Mouse (Mus musculus) spleen, adult 2 months (tissue): ENCODE measurements at regions not wholly inside any gene's neighbourhood (a gene's known extent, or its start where the extent isn't known, plus 50 kb on each side); places are given as distances from the start of the nearest gene placed in this dataset.

Experiments used
- DNase-seq, 2 experiments: peaks; one replicate each; pipeline versions ENCODE4 v3.0.0 to v3.0.0-alpha.2; 2012 to 2021; ENCODE audit warnings: low spot score in 2 of 2, low read depth in 1 of 2
- H3K27ac ChIP-seq: fragments of 200-500 bp; 2 replicates; pipeline ENCODE4 v1.5.1; 2012; ENCODE audit warnings: low read length, inconsistent platforms; ENCODE audit not compliant: insufficient read depth
- H3K27me3 ChIP-seq: fragments of 200-500 bp; 2 replicates; pipeline ENCODE4 v1.6.1; 2012; ENCODE audit warnings: mild to moderate bottlenecking, moderate library complexity, low read length, inconsistent platforms; ENCODE audit not compliant: control insufficient read depth, insufficient read depth
- H3K36me3 ChIP-seq: fragments of 200-500 bp; 2 replicates; pipeline ENCODE4 v1.6.1; 2012; ENCODE audit warnings: mild to moderate bottlenecking, low read length, inconsistent platforms; ENCODE audit not compliant: control insufficient read depth, insufficient read depth
- H3K4me1 ChIP-seq: fragments of 200-500 bp; 2 replicates; pipeline ENCODE4 v1.6.1; 2011; ENCODE audit warnings: inconsistent platforms; ENCODE audit not compliant: control insufficient read depth, insufficient read depth, insufficient read length
- H3K4me3 ChIP-seq: fragments of 200-500 bp; 2 replicates; pipeline ENCODE4 v1.5.1; 2011; ENCODE audit warnings: mild to moderate bottlenecking, inconsistent platforms; ENCODE audit not compliant: insufficient read depth, insufficient read length; ENCODE audit errors: extremely low read depth
- CTCF ChIP-seq: fragments of 200-500 bp; IDR thresholded peaks from 2 replicates; pipeline ENCODE4 v1.5.1; 2011; ENCODE audit warnings: mild to moderate bottlenecking, inconsistent platforms; ENCODE audit not compliant: insufficient read depth, insufficient read length, insufficient replicate concordance; ENCODE audit errors: extremely low read depth
- POLR2A ChIP-seq: fragments of 200-500 bp; IDR thresholded peaks from 2 replicates; pipeline ENCODE4 v1.6.1; 2011; ENCODE audit warnings: low read depth, low read length, inconsistent platforms
- WGBS: fragments of 180-500 bp; shearing (Covaris S2); methylation state at CpG from one replicate; pipeline ENCODE4 v1.1.7; 2018; 5-methylcytosine and 5-hydroxymethylcytosine counted together

- H3K4me3 ChIP-seq: no peak overlapping the region
- 76% methylated on average over 5 of the region's 5 CpGs for WGBS
- no peaks in the 10 kb centered on the region for H3K4me1 ChIP-seq
- no peaks in the 10 kb centered on the region for H3K27me3 ChIP-seq
- no peak overlapping the region for H3K27ac ChIP-seq
- TF ChIP-seq POLR2A: no peak
- TF ChIP-seq CTCF: no peak
- DNase-seq: no peak
- H3K36me3 ChIP-seq: no peaks in the 10 kb centered on the region
Measured at GRCm38 (mm10) chr7:117316126-117316805, 64.5 kb upstream of the Xylt1 start.

DNA sequence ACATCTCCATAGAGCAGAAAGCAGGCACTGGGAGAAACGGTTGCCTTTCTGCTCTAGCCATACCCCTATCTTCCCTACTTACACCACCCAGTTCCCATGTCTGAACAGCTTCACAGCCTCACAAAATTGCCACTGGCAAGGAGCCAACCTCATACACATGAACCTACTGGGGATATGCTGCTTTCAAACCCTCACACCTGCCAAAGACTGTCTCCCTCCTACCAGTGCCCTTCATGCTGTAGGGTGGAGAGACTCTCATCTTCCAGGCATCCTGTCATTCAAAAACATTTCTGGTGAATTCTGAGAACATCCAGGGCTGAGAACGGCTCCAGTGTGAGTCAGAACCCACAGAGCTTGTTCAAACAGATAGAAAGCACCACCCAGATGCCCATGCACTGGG, 63.4 kb upstream of the Xylt1 start:
- Histone ChIP-seq H3K4me3 (no peak overlapping the region), H3K27me3 (no peaks in the 10 kb centered on the region), H3K36me3 (no peaks in the 10 kb centered on the region), H3K27ac (no peak overlapping the region), H3K4me1 (no peaks in the 10 kb centered on the region)
- TF ChIP-seq CTCF: no peak
- no peak for TF ChIP-seq POLR2A
- 69% methylated on average over 2 of the region's 2 CpGs for WGBS
- DNase-seq: no peak

DNA sequence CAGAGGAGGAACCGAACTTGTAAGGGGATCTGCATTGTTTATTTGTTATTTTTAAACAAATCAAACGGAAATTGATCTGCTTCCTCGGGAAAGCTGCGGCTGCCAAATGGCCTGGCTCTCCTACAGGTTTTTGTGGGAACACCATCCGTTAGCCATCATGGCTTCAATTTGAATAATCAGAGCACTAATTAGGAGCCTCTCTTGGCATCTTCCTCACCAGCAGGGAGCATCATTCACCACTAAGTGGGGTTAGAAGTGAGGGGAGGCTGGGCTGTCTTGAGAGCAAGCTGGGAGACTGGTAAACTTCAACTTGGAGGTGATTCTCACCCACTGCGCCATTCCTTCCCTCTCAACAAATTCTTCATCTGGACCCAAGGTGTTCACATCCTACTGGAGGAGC, 60.2 kb upstream of the Xylt1 start:
- WGBS: 39% methylated on average over 6 of the region's 6 CpGs
- no peaks in the 10 kb centered on the region for H3K4me1 ChIP-seq
- H3K27ac ChIP-seq: no peak overlapping the region
- TF ChIP-seq POLR2A (no peak), CTCF (no peak)
- no peak for DNase-seq
- no peak overlapping the region for H3K4me3 ChIP-seq
- no peaks in the 10 kb centered on the region for H3K27me3 ChIP-seq
- H3K36me3 ChIP-seq: no peaks in the 10 kb centered on the region
